9 mouse cellular contexts compared by ENCODE assay signal in genomic region chr9:123156910-123157361, GRCm38 (mm10). TPM values are rescaled to one million over a fixed set of nuclear protein-coding genes. Genes with fewer than 3 reads are reported as not detected.
DNase-seq lines count a peak whose midpoint lies in the region; ATAC-seq lines count a peak whose summit lies in the region.
"Had no signal": no experiment of that assay in that cellular context is flagged by ENCODE, and none has a peak within 500 bp of the region (broad histone marks: within the 10 kb centered on the region; RNA-seq: fewer than 3 reads in every experiment).

No protein-coding gene starts in this region.

- intact Hi-C loops in heart, postnatal 25 days (cut with DNase I): loop anchor here (5.0 kb wide), 2 partner anchors 285 to 365 kb away; no protein-coding TSS in a partner anchor

- H3K36me3 ChIP-seq in forebrain, embryonic 14.5 days (ENCODE audit: control insufficient read depth, insufficient read depth, low read length): no peaks in the 10 kb centered on the region

- no peaks in the 10 kb centered on the region for H3K9me3 ChIP-seq in forebrain, embryonic 14.5 days (replicated peaks; ENCODE audit: control insufficient read depth, low read length)

- no peaks in the 10 kb centered on the region for H3K4me1 ChIP-seq in forebrain, embryonic 14.5 days (ENCODE audit: control insufficient read depth, insufficient read depth, low read length)

- no peaks in the 10 kb centered on the region for H3K27me3 ChIP-seq in forebrain, embryonic 14.5 days (replicated peaks; ENCODE audit: control insufficient read depth, insufficient read depth, low read length)

- 33% methylated on average over 30 of the region's 30 CpGs for WGBS in forebrain, embryonic 14.5 days

- peak overlapping the region; percentile 25 for H3K4me2 ChIP-seq in forebrain, embryonic 14.5 days (ENCODE audit: low read length)

- H3K4me3 ChIP-seq in forebrain, embryonic 14.5 days (ENCODE audit: low read depth, low read length): no peak overlapping the region

- no peak overlapping the region for H3K27ac ChIP-seq in forebrain, embryonic 14.5 days (ENCODE audit: low read depth, low read length)

- peak overlapping the region; percentile 21; the same call in 1 of the 2 replicates for H3K9ac ChIP-seq in forebrain, embryonic 14.5 days (ENCODE audit: low read length)

- ATAC-seq in forebrain, embryonic 14.5 days: peak; percentile 77
- ATAC-seq in monocyte, adult 5-6 weeks (replicated peaks; ENCODE audit: insufficient number of reproducible peaks, low FRiP score, low TSS enrichment, poor library complexity, severe bottlenecking): no peak

- DNase-seq in urinary bladder, postnatal 14 days (ENCODE audit: low spot score): peak; percentile 81
- DNase-seq in urinary bladder, postnatal 10 days (ENCODE audit: low spot score): no peak
- DNase-seq in forebrain, embryonic 14.5 days (ENCODE audit: low spot score): peak; percentile 58
- DNase-seq in heart, postnatal 25 days (ENCODE audit: low spot score): peak; percentile 66
- peak; percentile 57 to 71 for DNase-seq in kidney, postnatal 36 days
- DNase-seq in lung, postnatal 10 days: peak; percentile 88
- DNase-seq in retina, postnatal 1 day: peak; percentile 82

RNA-seq across cellular contexts. Expression of gene Clec3b, which starts 6.2 kb away (rescaled TPM):
- polyA plus RNA-seq in forebrain, embryonic 14.5 days (2014; fragmentation: Nextera tagmentation; extraction: Ambion mirVana): 0.36 TPM in 1 of 2 replicates, not detected in the other
- total RNA-seq in heart, postnatal 25 days (2021): 10 to 100 TPM; 63.0 to 63.6 TPM
- total RNA-seq in monocyte, adult 5-6 weeks (2017): not detected in 3 replicates
- total RNA-seq: hematopoietic stem cell, adult 5-6 weeks had no signal

RNA-seq across cellular contexts. Expression of gene Exosc7, which starts 43.9 kb away (rescaled TPM):
- polyA plus RNA-seq in forebrain, embryonic 14.5 days (2014; fragmentation: Nextera tagmentation; extraction: Ambion mirVana): 103 and 108 TPM in 2 replicates
- 10 to 100 TPM; 28.0 to 30.2 TPM for total RNA-seq in heart, postnatal 25 days (2021)
- 36.2 to 49.5 TPM (median 42.3 TPM) in 3 replicates for total RNA-seq in monocyte, adult 5-6 weeks (2017)

RNA-seq across cellular contexts. Expression of gene Zdhhc3, which starts 43.9 kb away (rescaled TPM):
- polyA plus RNA-seq in forebrain, embryonic 14.5 days (2014; fragmentation: Nextera tagmentation; extraction: Ambion mirVana): 50.7 and 51.2 TPM in 2 replicates
- 10 to 100 TPM; 42.8 TPM for total RNA-seq in heart, postnatal 25 days (2021)
- total RNA-seq in monocyte, adult 5-6 weeks (2017): 24.3 to 35.1 TPM (median 30.6 TPM) in 3 replicates

RNA-seq across cellular contexts. Expression of gene Cdcp1, which starts 58.9 kb away (rescaled TPM):
- polyA plus RNA-seq in forebrain, embryonic 14.5 days (2014; fragmentation: Nextera tagmentation; extraction: Ambion mirVana): 0.05 and 0.06 TPM in 2 replicates
- under 1 TPM; 0.08 TPM for total RNA-seq in heart, postnatal 25 days (2021)
- not detected in 3 replicates for total RNA-seq in monocyte, adult 5-6 weeks (2017)

Comparison
In these comparisons a context has a peak if more than half of its experiments do, and no peak if none do; other contexts are left out.
1. RNA of gene Clec3b, which starts 6.2 kb away (total RNA-seq): 63.0 to 63.6 TPM in heart, postnatal 25 days; not detected in monocyte, adult 5-6 weeks; every median in the first group is over 10 times any median in the second.